Mouse (Mus musculus): ENCODE measurements around the gene Gabrg3.
"Not testable (repeated sequence)": the region's sequence is repeated elsewhere in the genome, so short reads cannot be mapped to it uniquely, and the experiment has no call there.

Gabrg3 gene

GRCm38 (mm10) chr7:57312018-57312417 lies 75.0 kb downstream of the Gabrg3 start:
- DNase-seq (ENCODE audit: low read depth, low spot score): no peak

DNA sequence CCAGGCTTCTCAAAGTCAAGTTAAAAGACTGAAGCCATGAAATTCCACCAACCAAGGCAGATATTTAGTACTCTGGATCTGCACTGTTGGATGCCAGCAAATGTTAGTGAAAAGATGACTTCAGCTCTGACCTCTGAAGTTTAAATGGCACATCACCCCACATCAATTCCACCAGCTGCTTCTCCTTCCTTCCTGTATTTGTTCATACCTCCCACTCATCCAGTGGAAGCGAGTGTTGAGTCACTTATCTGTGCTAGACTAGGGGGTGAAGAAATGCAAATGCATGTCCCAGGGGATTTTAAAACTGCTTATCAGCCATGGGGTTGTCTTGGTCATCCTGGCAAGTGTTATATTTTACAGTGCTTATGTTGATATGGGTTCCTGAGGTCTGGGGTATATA lies 79.7 kb downstream of the Gabrg3 start:
- DNase-seq (ENCODE audit: low read depth, low spot score): peak; percentile 22

GRCm38 (mm10) chr7:57296639-57297038 lies 90.3 kb downstream of the Gabrg3 start:
- DNase-seq (ENCODE audit: low read depth, low spot score): peak; percentile 75

DNA sequence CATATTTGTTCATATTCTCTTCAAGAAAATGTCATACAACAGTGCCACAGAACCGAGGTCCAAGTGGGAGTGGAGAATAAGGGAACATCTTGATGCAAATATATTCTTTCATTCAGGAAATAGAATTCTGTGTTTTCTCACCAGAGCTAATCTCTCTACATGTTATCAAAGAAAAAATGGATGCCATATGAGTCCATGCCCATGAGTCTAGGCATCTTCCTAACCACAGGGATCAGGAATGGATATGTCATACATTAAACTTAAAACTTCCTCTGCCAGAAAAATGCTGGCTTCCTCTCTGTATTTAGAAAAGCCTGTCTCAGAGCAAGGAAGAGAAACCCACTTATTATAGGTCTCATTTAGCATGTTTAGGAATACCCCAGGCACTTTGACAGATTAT lies 92.9 kb downstream of the Gabrg3 start:
- DNase-seq (ENCODE audit: low read depth, low spot score): no peak

GRCm38 (mm10) chr7:57293564-57293963 lies 93.4 kb downstream of the Gabrg3 start:
- DNase-seq (ENCODE audit: low read depth, low spot score): no peak

- DNase-seq (ENCODE audit: low read depth, low spot score): peak; percentile 33
These were observed 103.8 kb downstream of the Gabrg3 start for GRCm38 (mm10) chr7:57283186-57283585.

GRCm38 (mm10) chr7:57278841-57279240 lies 108.1 kb downstream of the Gabrg3 start:
- no peak for DNase-seq (ENCODE audit: low read depth, low spot score)

DNA sequence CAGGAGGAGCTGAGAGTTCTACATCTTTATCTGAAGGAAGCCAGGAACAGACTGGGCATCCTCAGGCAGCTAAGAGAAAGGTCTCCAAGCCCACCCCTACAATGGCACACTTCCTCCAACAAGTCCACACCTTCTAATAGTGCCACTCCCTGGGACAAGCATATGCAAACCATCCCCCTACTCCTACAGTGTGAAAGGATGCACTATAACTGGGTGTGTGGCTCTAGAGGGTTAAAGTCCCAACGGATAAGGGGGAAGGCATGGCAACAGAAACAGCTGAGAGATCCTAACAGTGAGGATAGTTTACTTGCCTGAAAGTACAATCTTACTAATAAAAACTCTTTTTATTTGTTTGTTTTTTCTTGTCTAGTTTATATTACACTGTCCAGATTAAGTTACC lies 126.8 kb downstream of the Gabrg3 start:
- no peak for DNase-seq (ENCODE audit: low read depth, low spot score)

- DNase-seq (ENCODE audit: low read depth, low spot score): no peak
These were observed 128.0 kb downstream of the Gabrg3 start for GRCm38 (mm10) chr7:57258893-57259574.

DNA sequence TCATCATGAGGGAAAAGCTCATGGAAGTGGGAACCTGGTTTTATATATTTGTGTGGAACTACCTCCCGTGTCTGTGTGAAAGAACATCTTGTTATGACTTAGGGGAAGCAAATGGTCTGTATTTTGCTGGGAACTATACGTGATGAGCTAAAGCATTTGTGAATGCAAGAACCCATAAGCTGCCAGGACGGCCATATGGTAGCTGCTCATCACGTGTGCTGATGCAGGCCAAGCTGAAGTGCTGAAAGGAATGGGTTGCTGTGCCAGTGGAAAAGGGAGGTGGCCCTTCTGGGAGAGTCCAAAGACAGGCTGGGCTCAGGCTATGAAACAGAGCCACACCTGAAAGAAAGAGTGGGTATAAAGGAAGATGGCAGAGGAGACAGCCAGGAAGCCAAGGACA lies 143.0 kb downstream of the Gabrg3 start:
- peak; percentile 76 for DNase-seq (ENCODE audit: low read depth, low spot score)

DNA sequence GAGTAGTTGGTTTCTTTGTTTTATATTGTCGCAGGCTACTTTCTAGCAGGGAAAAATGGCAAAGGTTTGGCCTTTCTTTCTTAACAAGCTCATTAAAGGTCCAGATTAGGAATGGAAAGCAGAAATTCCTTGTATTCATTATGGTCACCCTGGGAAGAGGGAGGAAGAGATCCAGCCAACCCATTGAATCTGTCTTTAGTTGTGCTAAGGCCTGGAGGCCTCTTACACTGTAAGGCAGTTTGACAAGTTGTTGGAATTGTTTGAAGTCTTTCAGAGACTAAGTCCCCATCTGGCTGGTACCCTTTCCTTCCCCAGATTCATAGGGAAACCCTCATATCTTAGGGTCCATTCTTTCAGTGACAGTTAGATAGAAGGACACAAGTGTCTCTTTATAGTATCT lies 172.9 kb downstream of the Gabrg3 start:
- DNase-seq (ENCODE audit: low read depth, low spot score): no peak

- no peak for DNase-seq (ENCODE audit: low read depth, low spot score)
These were observed 201.0 kb downstream of the Gabrg3 start for GRCm38 (mm10) chr7:57186015-57186414.

- DNase-seq (ENCODE audit: low read depth, low spot score): not testable (repeated sequence)
These were observed 211.0 kb downstream of the Gabrg3 start for GRCm38 (mm10) chr7:57175891-57176545.

GRCm38 (mm10) chr7:57166931-57167330 lies 220.1 kb downstream of the Gabrg3 start:
- no peak for DNase-seq (ENCODE audit: low read depth, low spot score)

- DNase-seq (ENCODE audit: low read depth, low spot score): no peak
These were observed 228.8 kb downstream of the Gabrg3 start for GRCm38 (mm10) chr7:57158211-57158610.

DNA sequence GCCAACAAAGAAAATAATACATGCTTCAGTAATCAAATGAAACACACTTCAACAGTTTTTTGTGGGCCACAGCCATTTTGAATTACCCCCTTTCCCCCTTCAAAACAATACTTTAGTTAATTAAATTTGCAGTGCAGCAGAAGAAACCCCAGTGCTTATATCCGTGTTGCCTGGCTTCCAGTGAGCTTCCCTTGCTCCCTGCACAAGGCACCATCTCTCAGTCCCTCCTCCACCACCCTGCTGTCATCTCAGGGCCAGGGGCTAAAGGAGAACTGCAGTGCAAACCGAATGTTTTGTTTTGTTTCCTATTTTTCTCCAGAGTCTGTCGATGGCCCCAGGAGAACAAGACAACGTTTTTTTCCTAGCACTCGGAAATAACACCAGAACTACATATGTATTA lies 233.2 kb downstream of the Gabrg3 start:
- no peak for DNase-seq (ENCODE audit: low read depth, low spot score)

GRCm38 (mm10) chr7:57150768-57151167 lies 236.2 kb downstream of the Gabrg3 start:
- no peak for DNase-seq (ENCODE audit: low read depth, low spot score)

DNA sequence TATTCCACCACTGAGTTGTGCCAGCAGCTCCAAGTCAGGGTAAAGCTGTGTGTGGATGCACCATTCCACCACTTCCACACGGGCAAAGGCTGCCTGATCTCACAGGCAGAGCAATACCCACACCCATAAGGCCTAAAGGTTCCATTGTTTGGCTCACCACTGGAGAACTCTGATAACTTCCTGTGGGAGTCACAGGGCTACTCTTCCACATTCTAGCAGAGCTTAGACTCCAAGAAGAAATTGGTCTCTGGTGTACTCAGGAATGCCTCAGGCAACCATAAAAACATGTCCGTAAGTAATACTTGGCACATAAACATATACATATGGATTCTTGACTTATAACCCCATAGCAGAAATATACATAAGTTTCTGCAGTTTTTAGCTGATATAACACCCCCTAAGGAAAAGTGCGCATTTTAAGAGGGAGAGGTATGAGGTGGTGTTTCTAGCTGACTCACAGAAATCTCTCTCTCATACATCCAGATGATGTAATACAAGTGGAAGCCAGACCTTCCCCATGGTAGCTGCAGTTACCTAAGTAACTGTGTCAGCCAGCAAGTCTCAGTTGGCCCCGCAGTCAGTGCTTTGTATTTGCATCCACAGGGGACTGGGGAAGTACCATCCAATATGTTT lies 248.8 kb downstream of the Gabrg3 start:
- no peak for DNase-seq (ENCODE audit: low read depth, low spot score)

GRCm38 (mm10) chr7:57133009-57133408 lies 254.0 kb downstream of the Gabrg3 start:
- peak; percentile 28 for DNase-seq (ENCODE audit: low read depth, low spot score)

DNA sequence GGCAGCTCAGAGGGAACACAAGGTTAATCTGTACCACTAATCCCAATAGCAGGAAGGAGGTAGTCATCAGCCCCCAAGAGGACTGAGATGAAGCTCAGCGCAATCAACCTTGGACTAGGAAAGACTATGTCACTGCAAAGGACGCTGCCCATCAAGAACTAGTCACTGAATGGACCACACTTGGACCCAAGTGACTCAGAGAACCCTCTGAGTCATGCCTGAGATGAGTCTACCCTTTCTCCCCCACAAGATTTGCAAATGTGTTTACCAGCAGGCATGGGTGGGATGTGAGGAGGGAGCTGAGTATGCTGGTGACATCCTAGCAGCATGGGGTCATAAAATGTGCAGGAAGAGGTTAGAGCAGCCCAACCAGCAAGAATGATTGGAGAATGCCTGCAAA lies 254.5 kb downstream of the Gabrg3 start:
- DNase-seq (ENCODE audit: low read depth, low spot score): no peak

DNA sequence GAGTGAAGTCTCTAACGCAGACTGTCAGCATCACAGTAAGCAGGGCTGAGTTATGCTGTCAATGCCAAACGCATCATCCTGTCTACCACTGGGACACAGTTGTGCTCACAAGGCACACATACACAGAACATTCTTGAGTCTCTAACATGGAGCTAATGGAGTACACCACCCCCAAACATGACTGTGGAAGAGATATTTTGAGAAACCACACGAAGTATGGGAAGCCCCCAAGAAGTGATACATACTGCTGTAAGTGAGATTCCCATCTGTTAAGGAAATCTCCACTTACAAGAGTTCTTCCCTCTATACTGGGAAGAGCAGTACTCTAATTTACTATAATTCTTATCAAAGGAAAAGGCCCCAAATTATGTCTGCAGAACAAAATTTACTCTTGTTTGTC lies 286.9 kb downstream of the Gabrg3 start:
- peak; percentile 10 for DNase-seq (ENCODE audit: low read depth, low spot score)

DNA sequence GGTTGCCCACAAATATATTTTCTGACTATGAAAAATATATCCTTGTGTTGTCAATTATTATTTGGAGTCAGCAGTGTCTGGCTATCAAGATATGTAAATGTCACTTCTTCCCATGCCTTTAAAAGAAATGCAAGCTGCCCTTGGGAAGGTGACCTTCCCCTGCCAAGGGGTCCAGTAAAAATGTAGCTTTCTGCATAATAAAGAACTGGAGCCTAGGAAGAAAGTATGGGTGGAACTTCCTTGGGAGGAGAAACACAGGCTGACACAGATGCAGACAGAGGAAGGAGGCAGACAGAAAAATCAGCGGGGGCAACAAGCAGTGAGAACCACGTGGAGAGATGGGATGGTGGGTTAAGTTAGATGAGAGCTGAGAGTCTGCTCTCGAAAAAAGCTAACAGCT lies 304.9 kb downstream of the Gabrg3 start:
- no peak for DNase-seq (ENCODE audit: low read depth, low spot score)

All from telencephalon, adult 2 months (tissue).